Comparison of ENCODE assay signal across 14 mouse cellular contexts in the genomic region with DNA sequence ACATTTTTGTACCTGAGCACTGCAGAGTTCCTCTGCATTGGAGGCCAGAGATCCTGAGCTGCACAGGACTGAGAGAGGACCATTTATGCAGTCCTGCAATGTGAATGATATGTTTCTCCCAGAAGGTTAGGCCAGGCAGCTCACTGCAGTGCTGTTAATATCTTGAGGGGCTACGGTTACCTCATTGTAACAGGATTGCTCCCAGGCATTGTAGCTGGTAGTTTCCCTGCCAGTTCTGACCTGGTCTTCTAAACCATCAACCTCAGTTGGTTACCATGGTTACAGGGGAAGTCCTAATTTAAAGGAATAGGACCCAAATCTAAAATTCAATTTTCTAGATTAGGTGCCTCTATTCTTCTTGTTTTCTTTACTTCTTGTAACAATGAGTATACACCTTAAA.
"Had no signal": no experiment of that assay in that cellular context is flagged by ENCODE, and none has a peak within 500 bp of the region (broad histone marks: within the 10 kb centered on the region; RNA-seq: fewer than 3 reads in every experiment).

No protein-coding gene starts in this region.

- H3K4me1 ChIP-seq: limb, embryonic 13.5 days had no signal

- H3K27me3 ChIP-seq: kidney, embryonic 15.5 days; limb, embryonic 13.5 days; neural tube, embryonic 13.5 days had no signal

- H3K27ac ChIP-seq: kidney, embryonic 15.5 days; limb, embryonic 13.5 days; liver, embryonic 14.5 days; neural tube, embryonic 13.5 days had no signal

- H3K9me3 ChIP-seq: kidney, embryonic 15.5 days; limb, embryonic 13.5 days; neural tube, embryonic 13.5 days had no signal

- H3K9ac ChIP-seq: kidney, embryonic 15.5 days; limb, embryonic 13.5 days; liver, embryonic 14.5 days; neural tube, embryonic 13.5 days had no signal

- H3K4me3 ChIP-seq: kidney, embryonic 15.5 days; limb, embryonic 13.5 days; neural tube, embryonic 13.5 days had no signal

- ATAC-seq: intestine, embryonic 16.5 days had no signal

- DNase-seq: kidney, adult 2 months; kidney, postnatal 14 days; layer of hippocampus, adult 9-11 months; layer of hippocampus, postnatal 36 days; left cerebral cortex, postnatal 4 days; lung, adult 18-20 months; right cerebral cortex, postnatal 4 days; spleen, adult 18-20 months; thymus, postnatal 36 days had no signal

- H3K4me2 ChIP-seq: kidney, embryonic 15.5 days; limb, embryonic 13.5 days; neural tube, embryonic 13.5 days had no signal
